Mouse (Mus musculus): ENCODE results near the gene Fam126a.

DNA sequence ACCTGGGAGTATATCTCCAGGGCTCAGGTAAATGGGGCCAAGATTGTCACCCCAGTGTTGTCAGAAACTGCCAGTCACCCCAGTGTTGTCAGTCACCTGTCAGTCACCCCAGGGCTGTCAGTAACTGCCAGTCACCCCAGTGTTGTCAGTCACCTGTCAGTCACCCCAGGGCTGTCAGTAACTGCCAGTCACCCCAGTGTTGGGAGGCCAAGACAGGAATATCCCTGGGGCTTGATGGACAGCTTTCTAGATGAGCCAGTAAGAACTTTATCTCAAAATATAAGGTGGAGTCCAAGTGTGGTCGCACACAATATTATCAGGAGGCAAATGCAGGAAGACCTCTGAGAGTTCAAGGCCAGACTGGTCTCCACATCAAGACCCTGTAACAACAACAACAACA lies 109.2 kb downstream of the Fam126a start:
- TF ChIP-seq ZC3H11A (IDR thresholded peaks at IDR 0.05; ENCODE audit: borderline replicate concordance, low read depth, low read length) (no peak), MAFK (IDR thresholded peaks at IDR 0.05; ENCODE audit: insufficient read depth, low read depth, low read length) (no peak), HCFC1 (IDR thresholded peaks at IDR 0.05; ENCODE audit: borderline replicate concordance, insufficient read depth, low read length) (no peak), CHD2 (IDR thresholded peaks at IDR 0.05; ENCODE audit: low read depth, low read length) (no peak), ZNF384 (IDR thresholded peaks at IDR 0.05; ENCODE audit: low read depth, low read length) (no peak)
